Mouse (Mus musculus) liver, postnatal 0 days (tissue): ENCODE results near the gene Hhat.

ENCODE experiments used
- CTCF ChIP-seq: sonication (generic); IDR thresholded peaks from 2 replicates; pipeline ENCODE4 v1.5.1; 2016; ENCODE audit warnings: antibody characterized with exemption, low read depth
- EP300 ChIP-seq: IDR thresholded peaks from 2 replicates; pipeline ENCODE4 v1.6.1; 2016; ENCODE audit warnings: antibody characterized with exemption, low read depth, mild to moderate bottlenecking

GRCm38 (mm10) chr1:192746201-192746600, 24.8 kb downstream of the Hhat start:
- TF ChIP-seq CTCF: no peak
- no peak for TF ChIP-seq EP300
